Mouse (Mus musculus) kidney, adult 11 months (tissue): ENCODE data around the gene Gdap2.
A peak's percentile ranks its signal among the peaks of the same experiment; 100 is the strongest.

Source experiments
- DNase-seq: peaks from one replicate; pipeline ENCODE4 v3.0.0; 2022

Gene Gdap2

DNA sequence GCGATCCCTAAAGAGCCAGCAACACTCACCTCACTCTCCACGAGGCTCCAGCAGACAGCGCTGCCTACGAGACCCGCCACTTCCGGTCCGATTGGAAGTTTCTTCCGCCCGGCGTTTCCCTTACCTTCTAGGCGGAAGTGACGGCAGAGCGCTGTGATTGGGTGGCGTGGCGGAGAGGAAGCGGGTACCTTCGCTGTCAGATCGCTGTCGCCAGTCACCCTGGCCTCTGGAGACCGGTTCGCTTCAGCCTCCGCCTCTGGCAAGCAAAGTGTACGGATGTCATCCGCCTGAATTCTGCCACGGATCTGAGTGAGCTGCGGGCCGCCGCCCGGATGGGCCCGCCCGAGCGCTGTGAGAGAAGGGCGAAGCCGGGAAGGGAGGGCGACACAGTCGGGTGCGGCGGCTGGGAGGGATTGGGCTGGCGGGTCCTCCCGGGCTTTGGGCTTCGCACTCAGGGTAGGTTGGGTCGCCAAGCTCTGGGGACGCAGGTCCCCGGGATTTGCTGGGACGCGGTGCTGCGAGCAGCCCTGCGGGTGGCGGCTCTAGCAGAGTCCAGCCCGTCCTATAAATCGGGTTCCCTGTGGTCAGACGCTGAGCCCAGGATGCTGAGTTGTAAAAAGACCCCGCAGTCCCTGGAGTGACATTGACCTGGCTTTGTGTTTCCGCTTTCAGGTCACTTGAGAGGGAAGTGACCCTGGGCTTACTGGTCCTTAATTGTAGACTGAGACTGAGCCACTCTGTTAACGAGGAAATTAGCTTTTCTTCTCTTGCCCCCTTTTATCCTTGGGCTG, at the start of gene Gdap2, which contains the start of gene Wdr3:
Gene Gdap2, plus strand, starts transcription at position 67 of the 791 bp plus-strand sequence.
Gene Wdr3, minus strand, starts transcription at position 93 of the 791 bp plus-strand sequence.
- peak; percentile 92 for DNase-seq

DNA sequence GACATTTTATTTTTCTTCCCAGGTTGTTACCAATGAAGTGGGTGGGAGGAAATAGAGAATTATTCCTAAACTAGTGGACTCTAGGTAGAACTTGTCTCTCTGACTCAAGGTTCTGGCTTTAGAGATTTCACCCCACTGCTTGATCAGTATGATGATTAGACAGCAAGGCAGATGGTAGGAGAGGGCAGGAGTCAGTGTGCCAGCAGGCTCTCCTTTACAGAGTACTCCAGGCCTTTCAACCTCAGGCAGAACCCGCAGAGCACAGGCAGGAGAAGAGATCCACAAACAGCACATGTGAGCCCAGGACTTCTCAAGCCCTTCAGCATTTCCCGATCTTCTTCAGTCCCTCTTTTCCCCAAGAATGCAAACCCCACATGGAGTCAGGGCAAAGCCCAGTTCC, 43.5 kb upstream of the Gdap2 start:
- no peak for DNase-seq

DNA sequence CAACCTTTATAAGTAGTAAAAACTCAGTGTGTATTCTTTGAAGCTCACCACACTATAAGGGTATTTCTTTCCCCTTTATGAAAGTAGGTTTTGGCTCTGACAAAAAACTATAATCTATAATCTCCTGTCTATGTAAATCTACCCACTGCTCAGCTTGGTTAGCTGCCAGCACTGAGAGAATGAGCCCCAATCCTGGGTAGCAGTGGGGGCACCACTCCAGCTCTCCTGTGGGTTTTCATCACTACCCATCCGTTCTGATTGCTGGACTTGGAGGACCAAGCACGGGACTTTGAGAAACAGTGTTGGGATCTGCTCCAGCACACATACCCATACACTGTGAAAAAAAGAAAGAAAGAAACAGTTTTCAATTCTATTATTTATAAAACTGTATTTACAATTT, 40.2 kb upstream of the Gdap2 start:
- DNase-seq, result no peak

DNA sequence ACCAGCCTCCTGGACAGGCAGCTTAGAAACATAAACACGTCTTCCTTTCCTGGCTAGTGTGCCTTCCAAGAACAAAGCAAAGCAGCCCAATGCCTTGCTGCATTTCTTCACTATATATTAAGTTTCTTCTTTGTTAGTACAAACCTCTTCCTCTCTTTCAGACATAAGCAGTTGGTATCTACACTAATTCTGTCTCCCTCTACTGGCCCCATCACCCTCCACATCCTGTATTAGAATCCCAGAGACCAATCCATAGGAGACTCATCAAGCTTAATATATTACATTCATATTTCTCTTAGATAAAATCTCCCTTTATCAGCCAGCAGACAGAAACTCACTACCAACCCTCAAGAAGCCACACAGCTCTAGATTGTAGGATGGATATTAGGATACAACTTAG, 39.7 kb upstream of the Gdap2 start:
- DNase-seq, result no peak

DNA sequence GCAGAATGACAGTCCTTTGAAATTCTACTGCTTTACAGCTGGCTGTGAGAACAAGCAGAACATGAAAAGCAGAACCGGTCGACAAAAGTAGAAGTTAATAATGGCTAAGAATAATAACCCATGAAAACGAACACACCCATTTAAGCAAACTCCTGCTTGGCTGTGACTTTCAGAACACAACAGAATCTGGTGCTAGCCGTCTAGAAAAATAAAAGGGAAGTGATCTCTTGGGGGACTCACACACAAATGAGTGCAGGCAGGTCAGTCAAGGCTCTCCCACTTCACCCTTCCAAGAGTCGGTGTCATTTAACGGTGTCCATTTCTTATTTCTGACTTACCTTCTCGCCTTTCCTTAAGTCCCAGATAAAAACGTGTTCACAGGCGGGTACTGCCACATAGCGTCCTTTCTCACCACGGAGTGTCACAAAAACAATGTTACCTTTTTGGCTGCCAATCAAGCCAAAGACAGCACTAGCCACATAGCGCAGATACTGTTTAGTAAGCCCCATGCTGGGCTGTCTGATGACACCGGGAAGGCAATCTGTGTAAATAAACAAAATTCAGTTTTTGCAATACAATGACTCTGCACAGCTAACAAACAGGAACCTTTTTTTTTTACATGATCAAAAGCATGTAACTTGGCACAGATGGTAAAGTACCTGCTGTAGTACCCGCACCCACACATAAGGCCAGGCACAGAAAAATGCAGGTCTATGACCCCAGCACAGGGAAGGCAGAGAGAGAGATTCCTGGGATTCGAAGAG, 1.3 kb upstream of the Gdap2 start:
- no peak for DNase-seq

DNA sequence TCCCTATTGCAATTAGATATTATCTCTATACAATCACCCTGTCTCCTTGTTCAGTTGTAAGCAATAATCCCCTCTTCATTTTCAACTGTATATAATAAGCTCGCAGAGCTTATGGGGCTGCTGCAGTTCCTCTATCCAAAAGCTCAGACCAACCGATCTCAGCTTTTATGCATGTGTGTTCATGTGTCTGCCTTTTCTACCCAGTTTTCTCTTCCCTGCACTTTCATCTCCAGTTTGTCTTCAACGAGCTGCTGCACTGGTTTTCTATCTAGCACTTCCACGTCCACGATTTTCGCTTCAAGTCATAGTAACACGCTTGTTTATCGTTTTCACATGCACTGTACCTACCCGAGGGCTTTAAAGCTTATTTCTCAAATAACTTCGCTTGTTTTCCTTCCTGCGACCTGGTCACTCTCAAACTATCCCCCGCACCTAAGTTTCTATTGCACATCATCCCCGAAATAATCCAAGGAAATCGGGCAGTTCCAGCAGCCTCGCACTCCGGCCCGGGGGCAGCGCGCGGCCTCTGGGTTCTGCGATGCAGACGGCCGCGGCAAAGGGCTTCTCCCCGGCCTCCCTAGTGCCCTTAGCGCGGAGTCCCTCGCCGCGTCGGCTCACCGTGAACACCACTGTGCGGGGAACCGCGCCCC, 391 bp upstream of the Gdap2 start:
- no peak for DNase-seq

DNA sequence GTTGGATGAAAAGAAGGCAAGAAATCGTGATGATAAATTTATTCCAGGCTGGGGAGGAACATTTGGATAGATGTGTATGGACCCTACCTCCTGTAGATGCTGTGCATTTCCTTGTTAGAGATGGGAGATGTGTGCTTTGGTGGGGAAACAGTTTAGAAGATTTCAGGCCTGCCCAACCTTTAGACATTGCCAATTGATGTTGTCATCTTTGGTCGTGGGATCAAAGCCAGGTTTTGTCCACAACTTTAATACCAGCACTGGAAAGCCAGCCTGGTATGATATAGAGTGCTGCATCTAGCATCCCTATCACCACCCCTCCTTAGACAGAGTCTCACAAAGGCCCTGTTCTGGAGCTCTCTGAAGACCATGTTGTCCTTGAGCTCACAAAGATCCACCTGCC, 1.4 kb downstream of the Gdap2 start:
- DNase-seq, result no peak

DNA sequence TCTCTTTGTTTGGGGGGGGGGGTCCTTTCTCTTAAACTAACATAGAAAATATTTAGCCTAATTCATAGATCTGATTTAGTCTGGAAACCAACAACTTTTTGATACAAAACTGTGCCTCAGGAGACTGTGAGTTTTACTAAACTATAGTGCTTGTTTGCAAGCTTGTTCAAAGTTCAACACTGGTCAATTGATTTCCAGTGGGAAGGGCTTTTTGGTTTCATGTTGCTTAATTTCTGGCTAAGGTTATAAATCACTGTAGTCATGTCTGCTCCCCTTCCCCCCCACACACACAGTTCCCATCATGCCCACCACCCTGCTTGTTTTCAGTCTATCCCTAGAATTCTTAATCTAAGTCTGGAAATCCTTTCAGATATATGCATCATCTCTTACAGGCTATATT, 2.8 kb downstream of the Gdap2 start:
- DNase-seq, result no peak

DNA sequence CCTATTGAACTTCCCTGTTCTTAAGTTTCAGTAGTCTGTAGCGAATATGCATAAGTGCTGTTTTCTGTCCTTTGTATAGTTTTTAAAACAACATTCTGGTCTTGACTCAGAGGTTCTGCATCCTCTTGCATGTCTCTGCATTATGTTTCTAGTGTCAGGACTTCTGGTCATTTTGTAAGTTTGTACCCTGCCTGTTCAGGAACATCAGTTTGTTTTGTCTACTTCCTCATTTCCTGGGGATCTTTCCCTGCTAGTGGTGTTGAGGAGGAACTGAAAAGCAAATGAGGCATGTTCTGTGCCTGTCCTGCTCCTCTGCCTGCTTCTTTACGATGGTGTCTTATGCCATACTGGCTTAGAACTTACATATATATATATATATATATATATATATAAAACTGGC, 13.8 kb downstream of the Gdap2 start:
- DNase-seq, result no peak

DNA sequence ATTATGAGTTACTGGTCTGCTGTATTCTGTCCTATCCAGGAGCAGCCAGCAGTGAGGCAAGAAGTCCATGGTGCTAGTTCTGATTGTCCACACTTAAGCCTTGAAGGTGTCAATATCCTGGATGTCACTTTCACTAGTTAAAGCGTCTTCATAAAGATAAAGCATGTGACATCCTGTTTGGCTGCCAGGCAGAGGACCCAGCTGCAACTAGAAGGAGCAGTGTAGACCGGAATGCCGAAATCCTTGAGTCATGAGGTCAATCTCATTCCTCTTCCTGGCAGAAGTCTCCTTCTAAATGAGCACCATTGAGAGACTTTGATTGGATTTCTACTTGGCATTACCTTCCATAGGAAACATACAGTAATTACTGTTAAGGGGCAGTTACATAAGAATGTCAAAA, 18.3 kb downstream of the Gdap2 start:
- DNase-seq, result no peak

DNA sequence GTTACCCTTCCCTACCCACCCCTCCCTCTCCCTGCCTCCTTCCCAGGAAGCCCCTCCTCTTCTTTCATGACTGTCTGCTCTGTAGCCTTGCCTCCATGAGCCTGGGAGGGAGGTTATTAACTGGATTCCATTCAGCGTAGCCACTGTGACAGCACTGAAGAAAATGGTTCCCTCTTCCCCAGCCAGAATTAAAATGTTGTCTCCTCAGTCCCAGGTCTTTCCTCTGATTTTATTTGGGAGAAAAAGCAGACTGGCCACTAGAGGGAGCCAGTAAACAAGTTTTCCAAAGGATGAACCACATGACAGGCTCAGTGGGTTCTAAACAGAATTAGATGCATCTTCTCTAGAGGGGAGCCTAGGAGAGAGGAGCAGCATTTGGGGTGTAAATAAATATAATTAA, 27.3 kb downstream of the Gdap2 start:
- DNase-seq, result peak; percentile 19

DNA sequence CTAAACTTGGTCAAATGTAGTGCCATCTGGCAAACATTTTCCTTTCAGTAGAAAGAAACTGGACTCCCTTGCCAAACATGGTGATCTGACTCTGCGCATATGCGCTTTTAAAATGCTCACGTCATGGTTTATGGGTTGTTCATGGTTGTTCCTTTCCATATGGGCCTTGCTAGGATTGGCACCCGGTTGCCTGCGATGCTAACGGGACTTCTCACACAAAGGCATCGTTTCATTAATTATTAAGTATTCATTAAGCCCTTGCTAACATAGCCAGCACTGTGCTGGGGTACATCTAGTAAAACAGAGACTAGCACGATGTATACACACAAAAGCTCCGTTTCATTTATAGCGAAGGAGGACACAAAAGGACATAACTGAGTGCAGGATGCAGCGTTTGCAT, 27.7 kb downstream of the Gdap2 start:
- DNase-seq, result no peak

DNA sequence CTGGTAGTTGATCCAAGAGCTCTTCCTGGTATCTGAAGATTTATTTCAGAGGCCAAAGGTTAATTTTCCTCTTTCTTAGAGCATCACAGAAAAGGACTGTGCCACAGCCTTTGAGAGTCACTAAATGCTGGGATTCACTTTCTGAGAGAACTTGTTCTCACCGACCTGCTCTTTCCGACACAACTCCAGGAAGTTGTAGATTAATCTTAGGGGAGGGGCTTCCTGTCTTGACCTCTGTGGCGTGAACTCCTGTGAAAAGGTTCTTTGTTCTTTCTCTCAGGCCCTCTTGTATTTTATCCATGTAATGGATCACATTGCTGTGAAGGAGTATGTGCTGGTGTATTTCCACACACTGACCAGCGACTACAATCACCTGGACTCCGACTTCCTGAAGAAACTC, 32.0 kb downstream of the Gdap2 start:
- DNase-seq, result no peak

DNA sequence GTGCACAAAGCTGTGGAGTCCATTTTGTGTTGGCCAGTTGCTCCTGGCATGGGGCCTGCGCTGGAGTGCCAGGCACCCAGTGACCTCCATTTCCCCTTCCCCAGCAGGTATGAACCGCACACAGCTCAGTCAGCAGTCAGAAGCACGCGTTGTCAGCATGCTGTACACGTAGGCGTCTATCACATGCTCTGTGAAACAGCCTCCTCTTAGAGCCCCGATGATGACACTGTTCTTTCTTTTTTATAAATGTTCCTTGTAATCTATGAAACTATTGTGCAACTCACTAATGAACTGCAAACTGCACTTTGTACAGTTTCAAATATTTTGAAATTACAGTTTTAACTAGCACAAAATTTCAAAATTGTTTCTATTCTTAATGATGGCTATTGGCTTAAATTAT, 39.4 kb downstream of the Gdap2 start:
- DNase-seq, result no peak

DNA sequence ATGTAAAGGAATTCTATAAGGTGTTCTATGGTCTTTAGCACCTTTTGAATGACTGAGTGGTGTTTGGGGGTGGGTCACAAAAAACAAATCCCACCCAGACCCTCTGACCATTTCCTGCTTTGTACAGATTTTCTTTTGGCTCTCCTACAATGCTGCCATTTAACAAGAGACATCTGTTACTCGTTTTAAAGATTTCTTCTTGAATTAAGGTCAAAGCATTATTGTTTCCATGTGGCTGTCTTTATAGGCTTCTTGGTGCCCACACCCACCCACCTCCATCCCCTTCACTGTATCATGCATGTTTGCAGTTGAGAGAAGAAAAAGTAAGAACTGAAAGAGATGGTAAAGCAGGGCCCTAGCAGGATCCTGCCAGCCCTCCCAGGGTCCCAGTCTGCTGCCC, 44.8 kb downstream of the Gdap2 start:
- DNase-seq, result no peak

DNA sequence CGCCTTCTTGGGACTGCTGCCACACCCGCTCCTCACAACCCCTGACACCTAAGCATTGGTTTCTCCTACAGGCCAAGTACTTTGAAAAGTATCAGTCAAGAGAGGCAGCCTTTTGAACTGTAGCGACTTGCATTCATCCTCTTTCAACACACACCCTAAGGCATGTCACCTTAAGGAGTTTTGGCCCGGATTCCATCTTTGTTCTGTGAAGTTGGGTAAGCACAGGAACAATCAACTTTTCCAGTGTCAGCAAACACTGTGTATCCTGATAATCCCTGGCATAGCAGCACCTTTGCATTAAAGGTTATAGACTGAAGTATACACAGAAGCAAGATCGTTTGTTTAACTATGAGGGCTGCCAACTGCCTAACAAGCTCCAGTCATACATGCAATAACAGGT, 53.3 kb downstream of the Gdap2 start:
- no peak for DNase-seq

DNA sequence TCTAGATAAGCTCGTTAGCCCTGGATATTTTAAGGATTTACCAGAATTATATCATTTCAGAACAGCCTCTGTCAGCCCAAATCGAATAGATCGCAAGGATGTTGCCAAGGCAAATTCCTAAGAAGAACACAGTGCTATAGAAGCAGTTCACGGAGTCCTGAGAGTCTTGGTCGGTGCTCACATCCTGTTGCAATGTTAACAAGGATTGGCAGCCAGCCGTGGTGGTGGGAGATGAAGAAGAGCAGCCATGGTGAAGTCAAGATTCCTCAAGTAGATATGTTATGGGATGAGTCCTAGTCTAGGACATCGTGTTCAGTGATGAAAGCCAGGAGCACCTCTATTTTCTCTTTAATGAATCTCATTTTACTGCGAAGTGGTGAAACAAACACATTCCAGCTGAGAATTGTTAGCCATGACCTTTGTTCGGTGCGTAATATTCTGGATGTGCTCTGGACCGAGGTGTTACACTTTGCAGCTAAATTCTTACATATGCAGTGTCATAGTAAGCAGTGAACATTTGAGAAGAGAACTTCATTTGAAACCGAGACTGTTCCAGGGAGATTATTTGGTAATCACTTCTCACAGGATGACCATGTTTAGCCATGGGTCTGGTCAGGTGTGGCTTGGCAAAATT, 63.3 kb downstream of the Gdap2 start:
- DNase-seq, result peak; percentile 10

DNA sequence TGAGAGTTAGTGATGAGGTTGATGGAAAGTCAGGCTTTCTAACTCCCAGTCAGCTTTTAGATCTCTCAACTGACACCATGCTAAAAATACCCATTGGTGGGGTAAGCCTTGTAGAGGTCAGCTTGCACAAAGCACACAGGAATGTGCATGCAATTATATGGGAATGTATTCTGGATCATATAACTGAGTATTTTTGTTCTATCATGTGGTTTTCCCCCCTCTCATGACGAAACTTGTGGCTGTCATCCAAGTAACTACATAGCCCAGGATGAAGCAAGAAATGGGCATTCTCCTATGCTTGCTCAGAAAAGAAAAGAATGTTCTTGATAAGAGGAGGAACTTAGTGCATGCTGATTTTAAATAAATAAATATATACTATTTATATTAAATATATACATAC, 65.3 kb downstream of the Gdap2 start:
- DNase-seq, result no peak

DNA sequence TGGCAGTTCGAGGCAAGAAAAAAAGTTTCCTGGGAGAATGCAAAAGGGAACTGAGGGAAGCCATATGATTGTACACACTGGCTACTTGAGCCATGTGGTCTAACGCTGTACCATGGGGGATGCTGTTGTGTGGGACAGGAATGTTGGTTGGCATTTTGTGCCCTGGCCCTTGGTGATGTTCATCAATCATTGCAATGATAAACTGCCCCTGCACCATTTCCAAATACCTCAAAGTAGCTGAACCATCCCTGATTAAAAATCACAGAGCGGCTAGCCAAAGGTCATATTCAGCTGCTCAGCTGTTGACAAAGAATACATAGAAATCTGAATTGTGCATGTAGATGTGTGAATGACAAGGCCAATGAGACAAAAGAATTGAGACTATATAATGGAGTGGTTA, 66.8 kb downstream of the Gdap2 start:
- peak; percentile 53 for DNase-seq

DNA sequence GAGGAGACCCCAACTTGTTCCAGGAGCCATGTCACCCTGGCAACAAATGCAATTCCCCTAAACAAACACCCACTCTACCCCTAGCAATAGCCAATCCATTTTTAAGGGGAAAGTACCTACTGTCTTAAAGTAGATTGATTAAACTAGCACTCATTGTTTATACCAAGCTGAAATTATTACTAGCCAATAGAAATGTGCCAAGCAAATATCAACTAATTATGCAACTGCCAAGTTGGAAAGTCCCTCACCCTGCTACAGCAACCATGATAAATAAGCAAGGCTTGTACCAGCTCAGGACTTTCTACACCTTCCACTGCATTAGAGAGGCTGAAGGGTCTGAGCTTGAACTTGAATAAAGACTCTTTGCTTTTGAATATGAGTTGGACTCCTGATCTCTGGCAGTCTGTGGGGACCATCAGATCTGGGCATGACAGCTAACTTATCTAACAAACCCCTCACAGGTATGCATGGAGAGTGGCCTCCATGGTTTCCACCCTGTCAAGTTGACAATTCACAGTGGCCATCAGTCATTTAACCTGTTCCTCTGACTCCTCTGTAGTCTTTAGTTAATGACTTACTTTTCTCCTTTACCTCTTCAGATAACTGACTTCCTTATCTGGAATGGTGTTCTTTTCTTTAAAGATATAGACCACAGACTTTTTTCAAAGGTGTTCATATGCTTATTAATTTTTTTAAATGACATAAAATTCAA, 74.7 kb downstream of the Gdap2 start:
- no peak for DNase-seq

DNA sequence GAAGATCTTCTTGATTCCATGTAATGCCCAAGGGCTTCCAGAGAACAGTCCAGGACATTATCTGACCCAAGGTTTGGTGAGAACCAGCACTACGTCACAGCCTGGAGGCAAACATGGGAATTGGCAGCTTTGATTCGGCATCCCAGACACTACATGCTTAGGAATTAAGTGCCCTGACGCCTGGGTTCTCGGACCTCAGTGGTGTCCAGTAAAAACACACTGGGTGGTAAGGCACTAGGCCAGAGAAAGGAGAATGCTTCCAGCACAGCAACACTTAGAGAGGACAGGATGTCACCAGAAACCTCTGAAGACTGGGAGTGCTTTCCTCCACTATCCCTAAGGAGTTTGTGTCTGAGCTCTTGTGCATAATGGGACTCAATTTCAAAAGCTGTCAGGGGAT, 80.0 kb downstream of the Gdap2 start:
- DNase-seq, result peak; percentile 4

DNA sequence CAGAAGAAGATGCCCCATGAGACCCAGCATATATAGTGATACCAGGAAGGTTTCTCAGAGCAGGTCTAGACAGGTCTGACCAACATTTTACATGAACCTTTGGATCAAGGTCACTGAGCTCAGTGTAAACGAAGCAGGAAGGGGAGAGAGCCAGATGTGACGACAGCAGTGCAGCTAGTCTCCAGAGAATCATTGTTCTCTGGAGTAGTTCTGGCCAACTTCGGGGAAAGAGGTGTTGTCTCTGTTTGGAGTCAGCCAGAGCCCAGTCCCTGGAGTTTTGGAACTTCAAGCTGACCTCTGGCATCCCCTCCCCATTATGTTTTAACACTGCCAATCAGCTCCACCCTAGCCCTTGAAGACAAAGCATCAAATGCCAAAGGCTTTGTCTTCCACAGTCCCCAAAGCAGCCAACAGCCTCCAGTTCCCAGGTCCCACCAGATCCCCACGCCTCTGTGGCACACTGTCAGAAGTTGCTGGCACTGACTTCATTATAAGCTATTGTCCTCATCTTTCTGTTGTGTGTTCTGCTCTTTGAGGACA, 84.2 kb downstream of the Gdap2 start:
- DNase-seq, result no peak
